Mouse (Mus musculus): Measurements from ENCODE around the gene Gm37419.

DNA sequence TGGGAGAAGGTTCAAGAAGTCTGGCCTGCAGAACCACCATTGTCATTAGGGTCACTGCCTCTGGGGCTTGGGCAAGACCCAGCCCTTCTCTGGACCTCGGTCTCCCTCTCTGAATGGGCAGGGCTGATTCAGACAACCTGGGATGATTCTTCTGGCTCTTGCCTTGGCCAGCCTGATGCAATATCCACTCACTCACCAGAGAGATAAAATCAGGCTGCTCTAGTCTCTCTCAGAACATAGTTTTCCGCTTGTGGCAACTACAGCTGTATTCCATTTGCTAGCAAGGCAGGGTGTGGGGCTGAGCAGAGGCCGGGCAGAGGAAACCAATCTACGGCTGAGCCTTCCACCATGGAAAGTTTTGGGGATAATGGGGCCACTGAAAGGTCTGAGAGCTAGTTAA, 19.4 kb upstream of the Gm37419 start:
- TF ChIP-seq CTCF (IDR thresholded peaks at IDR 0.05) (no peak), EP300 (IDR thresholded peaks at IDR 0.05) (peak; percentile 47; the same call in 1 of the 2 replicates)

All from lung, postnatal 0 days (tissue).